Mouse (Mus musculus) embryonic facial prominence, embryonic 12.5 days (tissue): ENCODE results near the gene Ddx39. TPM values are rescaled to one million over a fixed set of nuclear protein-coding genes. Genes with fewer than 3 reads are reported as not detected.

Experiments used
- ATAC-seq: fragments of 200-750 bp; cut with Nextera tagmentation; 2 replicates; pipeline ENCODE4 v1.8.0; 2017; ENCODE audit not compliant: insufficient number of reproducible peaks, insufficient read depth, low FRiP score, low TSS enrichment
- H3K27ac ChIP-seq: fragments of 300-500 bp; sonication (generic); 2 replicates; pipeline ENCODE4 v1.5.1; 2016; ENCODE audit warnings: mild to moderate bottlenecking
- H3K27me3 ChIP-seq: fragments of 300-500 bp; sonication (generic); 2 replicates; pipeline ENCODE4 v1.6.1; 2016; ENCODE audit warnings: mild to moderate bottlenecking, moderate library complexity
- H3K36me3 ChIP-seq: fragments of 300-500 bp; sonication (generic); 2 replicates; pipeline ENCODE4 v1.6.1; 2016; ENCODE audit warnings: mild to moderate bottlenecking
- H3K4me1 ChIP-seq: fragments of 300-500 bp; sonication (generic); 2 replicates; pipeline ENCODE4 v1.6.1; 2016
- H3K4me2 ChIP-seq: fragments of 300-500 bp; sonication (generic); replicated peaks from 2 replicates; pipeline ENCODE4 v1.6.1; 2016; ENCODE audit warnings: mild to moderate bottlenecking, moderate library complexity
- H3K4me3 ChIP-seq: fragments of 300-500 bp; sonication (generic); 2 replicates; pipeline ENCODE4 v1.5.1; 2016; ENCODE audit warnings: mild to moderate bottlenecking
- H3K9ac ChIP-seq: fragments of 300-500 bp; sonication (generic); 2 replicates; pipeline ENCODE4 v1.6.1; 2016; ENCODE audit warnings: mild to moderate bottlenecking, moderate library complexity
- H3K9me3 ChIP-seq: fragments of 300-500 bp; sonication (generic); 2 replicates; pipeline ENCODE4 v1.6.1; 2016; ENCODE audit warnings: mild to moderate bottlenecking, moderate library complexity
- WGBS: fragments of 180-500 bp; shearing (Covaris S2); methylation state at CpG from one replicate; pipeline ENCODE4 v1.1.7; 2016; 5-methylcytosine and 5-hydroxymethylcytosine counted together
- polyA plus RNA-seq: library from polyadenylated mRNA; unstranded; fragments of >200 nt; fragmentation: Nextera tagmentation; extraction: Ambion mirVana; gene quantifications from 2 replicates; pipeline ENCODE4 v1.2.1, GENCODE M21; 2016

Gene Ddx39
- polyA plus RNA-seq, 1 experiment from 2014 or later = 147 TPM

GRCm38 (mm10) chr8:83700423-83701085 is 14.4 kb upstream of the Ddx39 start:
- no peak for ATAC-seq
- 51% methylated on average over 9 of the region's 9 CpGs for WGBS
- Histone ChIP-seq H3K4me2 (peak overlapping the region; percentile 95; the same call in 1 of the 2 replicates), H3K27ac (peak overlapping the region; percentile 63), H3K27me3 (no peaks in the 10 kb centered on the region), H3K36me3 (no peaks in the 10 kb centered on the region), H3K4me1 (peaks cover 30% of the 10 kb centered on the region), H3K9me3 (no peaks in the 10 kb centered on the region), H3K4me3 (no peak overlapping the region), H3K9ac (no peak overlapping the region)

DNA sequence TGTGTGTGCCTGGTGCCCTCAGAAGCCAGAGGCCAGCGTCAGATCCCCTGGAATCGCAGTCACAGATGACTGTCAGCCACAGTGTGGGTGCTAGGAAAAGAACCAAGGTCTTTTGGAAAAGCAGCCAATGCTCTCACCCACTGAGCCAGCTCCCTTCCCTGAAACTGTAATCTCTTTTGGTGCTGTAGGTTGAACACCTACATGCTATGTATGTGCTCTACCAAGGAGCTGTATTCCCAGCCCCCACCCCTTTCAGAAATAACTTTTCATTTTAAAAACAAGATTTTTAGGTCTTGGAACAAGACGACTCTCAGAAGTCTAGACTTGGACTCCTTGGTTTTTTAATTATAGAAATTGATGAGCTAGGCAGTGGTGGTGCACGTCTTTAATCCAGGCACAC is 11.6 kb upstream of the Ddx39 start:
- Histone ChIP-seq H3K9me3 (no peaks in the 10 kb centered on the region), H3K27me3 (no peaks in the 10 kb centered on the region), H3K4me1 (peaks cover 16% of the 10 kb centered on the region), H3K36me3 (no peaks in the 10 kb centered on the region), H3K27ac (no peak overlapping the region), H3K9ac (no peak overlapping the region), H3K4me3 (no peak overlapping the region), H3K4me2 (no peak overlapping the region)
- WGBS = 85% methylated on average over 4 of the region's 4 CpGs
- ATAC-seq = no peak

- Histone ChIP-seq H3K27me3 (no peaks in the 10 kb centered on the region), H3K4me2 (no peak overlapping the region), H3K9me3 (no peaks in the 10 kb centered on the region), H3K4me1 (no peaks in the 10 kb centered on the region), H3K4me3 (no peak overlapping the region), H3K27ac (no peak overlapping the region), H3K36me3 (no peaks in the 10 kb centered on the region), H3K9ac (no peak overlapping the region)
- WGBS = 60% methylated on average over 5 of the region's 5 CpGs
- ATAC-seq = no peak
These were observed 8.6 kb upstream of the Ddx39 start for GRCm38 (mm10) chr8:83706411-83706810.

- no peak for ATAC-seq
- H3K4me1 ChIP-seq = no peaks in the 10 kb centered on the region
- H3K9ac ChIP-seq = no peak overlapping the region
- H3K4me2 ChIP-seq = no peak overlapping the region
- H3K27me3 ChIP-seq = no peaks in the 10 kb centered on the region
- no peaks in the 10 kb centered on the region for H3K9me3 ChIP-seq
- H3K4me3 ChIP-seq = no peak overlapping the region
- WGBS = 80% methylated on average over 8 of the region's 8 CpGs
- no peak overlapping the region for H3K27ac ChIP-seq
- H3K36me3 ChIP-seq = no peaks in the 10 kb centered on the region
These were observed 7.4 kb upstream of the Ddx39 start for GRCm38 (mm10) chr8:83707554-83707953.

DNA sequence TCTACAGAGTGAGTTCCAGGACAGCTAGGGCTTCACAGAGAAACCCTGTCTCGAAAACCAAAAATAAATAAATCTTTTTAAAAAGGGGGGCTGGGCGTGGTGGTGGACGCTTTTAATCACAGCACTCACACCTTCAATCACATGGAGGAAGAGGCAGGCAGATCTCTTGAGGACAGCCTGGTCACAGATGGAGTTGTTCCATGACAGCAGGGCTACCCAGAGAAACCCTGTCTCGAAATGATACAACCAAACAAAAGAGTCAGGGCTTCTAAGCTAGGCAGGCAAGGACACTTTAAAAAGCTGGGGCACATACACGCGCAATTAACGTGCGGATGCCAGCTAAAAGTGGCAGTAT is 324 bp upstream of the Ddx39 start:
- Histone ChIP-seq H3K4me1 (peaks cover 15% of the 10 kb centered on the region), H3K27me3 (no peaks in the 10 kb centered on the region), H3K4me3 (peak overlapping the region; percentile 68), H3K27ac (no peak overlapping the region), H3K36me3 (peaks cover 5% of the 10 kb centered on the region), H3K9me3 (no peaks in the 10 kb centered on the region), H3K9ac (no peak overlapping the region), H3K4me2 (peak overlapping the region; percentile 83)
- no peak; the same call in 1 of the 2 replicates for ATAC-seq
- 18% methylated on average over 8 of the region's 8 CpGs for WGBS

DNA sequence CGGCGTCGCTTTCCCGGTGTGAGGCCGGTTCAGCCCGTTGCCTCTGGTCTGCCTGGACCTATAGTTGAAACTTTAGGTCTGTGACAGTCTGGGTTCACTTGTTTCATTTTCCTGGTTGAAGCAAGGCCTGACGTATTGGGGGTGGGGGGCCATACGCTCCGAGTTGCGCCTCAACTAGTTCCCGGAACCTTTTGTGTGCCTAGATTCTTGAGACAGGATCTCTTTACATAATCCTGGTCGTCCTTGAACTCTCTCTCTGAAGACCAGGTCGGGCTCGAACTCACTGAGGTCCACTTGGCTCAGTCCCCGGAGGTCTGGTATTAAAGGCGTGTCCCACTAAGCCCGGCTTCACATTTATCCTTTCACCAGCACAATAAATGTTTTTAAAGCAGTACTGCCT is 794 bp downstream of the Ddx39 start:
- peak overlapping the region; percentile 89 for H3K27ac ChIP-seq
- H3K4me2 ChIP-seq = peak overlapping the region; percentile 83
- no peaks in the 10 kb centered on the region for H3K9me3 ChIP-seq
- WGBS = under 1% methylated on average over 17 of the region's 17 CpGs
- peaks cover 16% of the 10 kb centered on the region for H3K36me3 ChIP-seq
- no peak for ATAC-seq
- no peaks in the 10 kb centered on the region for H3K27me3 ChIP-seq
- peaks cover 15% of the 10 kb centered on the region for H3K4me1 ChIP-seq
- peak overlapping the region; percentile 68 for H3K4me3 ChIP-seq
- peak overlapping the region; percentile 77 for H3K9ac ChIP-seq

GRCm38 (mm10) chr8:83716563-83716962 is 1.6 kb downstream of the Ddx39 start:
- Histone ChIP-seq H3K4me2 (peak overlapping the region; percentile 83), H3K4me3 (peak overlapping the region; percentile 68), H3K4me1 (peaks cover 15% of the 10 kb centered on the region), H3K36me3 (peaks cover 24% of the 10 kb centered on the region), H3K9me3 (no peaks in the 10 kb centered on the region), H3K9ac (peak overlapping the region; percentile 77; the same call in 1 of the 2 replicates), H3K27ac (no peak overlapping the region), H3K27me3 (no peaks in the 10 kb centered on the region)
- 76% methylated on average over 2 of the region's 2 CpGs for WGBS
- no peak for ATAC-seq

DNA sequence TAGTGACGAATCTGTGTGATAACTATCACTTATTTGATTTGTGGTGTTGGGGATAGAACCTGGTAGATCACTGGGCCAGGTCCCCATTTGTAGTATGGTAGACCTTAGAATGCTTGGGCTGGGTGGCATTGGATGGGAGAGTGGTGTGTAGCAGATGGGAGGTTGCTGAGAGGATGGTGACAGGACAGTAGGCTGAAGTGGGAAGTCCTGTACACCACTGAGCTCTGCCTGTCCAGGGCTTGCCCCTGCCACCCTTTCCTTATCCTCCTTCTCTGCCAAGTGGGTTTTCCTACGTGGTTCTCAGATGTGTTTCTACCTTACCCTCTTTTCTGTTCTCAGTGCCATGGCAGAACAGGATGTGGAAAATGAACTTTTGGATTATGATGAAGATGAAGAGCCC is 4.1 kb downstream of the Ddx39 start:
- H3K27ac ChIP-seq = no peak overlapping the region
- H3K4me2 ChIP-seq = no peak overlapping the region
- H3K4me3 ChIP-seq = no peak overlapping the region
- H3K4me1 ChIP-seq = peaks cover 15% of the 10 kb centered on the region
- peaks cover 48% of the 10 kb centered on the region for H3K36me3 ChIP-seq
- no peak overlapping the region for H3K9ac ChIP-seq
- WGBS = 88% methylated on average over 2 of the region's 2 CpGs
- no peaks in the 10 kb centered on the region for H3K27me3 ChIP-seq
- H3K9me3 ChIP-seq = no peaks in the 10 kb centered on the region
- ATAC-seq = no peak

DNA sequence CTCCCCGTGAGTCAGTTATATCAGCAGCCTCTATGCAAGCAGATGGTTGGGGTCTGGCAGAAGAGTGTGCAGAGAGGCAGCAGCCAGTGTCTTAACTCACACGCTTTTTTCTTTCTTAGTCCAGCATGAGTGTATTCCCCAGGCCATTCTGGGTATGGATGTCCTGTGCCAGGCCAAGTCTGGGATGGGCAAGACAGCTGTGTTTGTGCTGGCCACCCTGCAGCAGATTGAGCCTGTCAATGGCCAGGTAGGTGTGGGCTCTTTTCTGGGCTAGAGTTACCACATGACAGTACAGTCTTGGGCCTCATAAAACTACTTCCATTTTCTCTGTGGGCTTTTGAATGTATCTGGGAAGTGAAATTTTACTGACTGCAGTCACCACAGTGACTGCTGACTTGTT is 4.7 kb downstream of the Ddx39 start:
- ATAC-seq = no peak
- Histone ChIP-seq H3K4me1 (peaks cover 15% of the 10 kb centered on the region), H3K9ac (no peak overlapping the region), H3K27me3 (no peaks in the 10 kb centered on the region), H3K4me3 (no peak overlapping the region), H3K27ac (no peak overlapping the region), H3K36me3 (peaks cover 55% of the 10 kb centered on the region), H3K4me2 (no peak overlapping the region), H3K9me3 (no peaks in the 10 kb centered on the region)
- WGBS = 83% methylated on average over 2 of the region's 2 CpGs

DNA sequence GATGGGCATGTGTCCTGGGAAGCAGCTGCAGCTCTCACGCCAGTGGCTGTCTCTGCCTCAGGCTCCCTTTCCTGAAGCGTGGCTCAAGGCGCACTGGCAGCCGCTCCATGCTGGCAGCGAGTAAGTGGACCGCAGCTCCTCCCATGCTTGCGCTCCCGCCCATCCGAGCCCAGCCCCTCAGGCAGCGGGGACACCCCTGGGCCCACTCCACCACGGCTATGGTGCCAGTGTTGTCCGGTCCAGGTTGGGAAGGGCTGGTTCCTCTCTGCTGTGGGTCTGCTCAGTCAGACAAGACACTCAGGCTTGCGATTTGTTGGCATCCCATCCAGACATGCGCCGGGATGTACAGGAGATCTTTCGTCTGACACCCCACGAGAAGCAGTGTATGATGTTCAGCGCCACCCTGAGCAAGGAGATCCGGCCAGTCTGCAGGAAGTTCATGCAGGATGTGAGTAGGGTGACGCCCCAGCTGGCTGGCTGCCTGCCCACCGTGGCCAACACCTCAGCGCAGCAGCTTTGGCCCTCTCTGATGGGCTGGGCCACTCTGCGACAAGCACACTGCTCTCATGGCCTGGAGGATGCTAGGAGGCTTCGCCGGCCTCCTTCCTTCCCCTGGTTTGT is 6.5 kb downstream of the Ddx39 start:
- Histone ChIP-seq H3K27me3 (no peaks in the 10 kb centered on the region), H3K4me2 (no peak overlapping the region), H3K4me1 (peaks cover 9% of the 10 kb centered on the region), H3K9me3 (no peaks in the 10 kb centered on the region), H3K9ac (no peak overlapping the region), H3K4me3 (no peak overlapping the region), H3K27ac (no peak overlapping the region), H3K36me3 (peaks cover 70% of the 10 kb centered on the region)
- no peak for ATAC-seq
- WGBS = 92% methylated on average over 25 of the region's 25 CpGs

- Histone ChIP-seq H3K27me3 (no peaks in the 10 kb centered on the region), H3K36me3 (peaks cover 71% of the 10 kb centered on the region), H3K4me3 (no peak overlapping the region), H3K4me2 (no peak overlapping the region), H3K9ac (no peak overlapping the region), H3K4me1 (no peaks in the 10 kb centered on the region), H3K9me3 (no peaks in the 10 kb centered on the region), H3K27ac (no peak overlapping the region)
- ATAC-seq = no peak
- WGBS = 89% methylated on average over 12 of the region's 12 CpGs
These were observed 7.7 kb downstream of the Ddx39 start for GRCm38 (mm10) chr8:83722631-83723030.

GRCm38 (mm10) chr8:83723447-83724083 is 8.6 kb downstream of the Ddx39 start:
- no peak overlapping the region for H3K9ac ChIP-seq
- no peak overlapping the region for H3K4me3 ChIP-seq
- H3K4me2 ChIP-seq = no peak overlapping the region
- H3K27ac ChIP-seq = no peak overlapping the region
- H3K36me3 ChIP-seq = peaks cover 77% of the 10 kb centered on the region
- H3K4me1 ChIP-seq = no peaks in the 10 kb centered on the region
- no peaks in the 10 kb centered on the region for H3K27me3 ChIP-seq
- ATAC-seq = no peak
- no peaks in the 10 kb centered on the region for H3K9me3 ChIP-seq
- 87% methylated on average over 11 of the region's 11 CpGs for WGBS
